Mouse (Mus musculus): ENCODE data around the gene Crcp.

DNA sequence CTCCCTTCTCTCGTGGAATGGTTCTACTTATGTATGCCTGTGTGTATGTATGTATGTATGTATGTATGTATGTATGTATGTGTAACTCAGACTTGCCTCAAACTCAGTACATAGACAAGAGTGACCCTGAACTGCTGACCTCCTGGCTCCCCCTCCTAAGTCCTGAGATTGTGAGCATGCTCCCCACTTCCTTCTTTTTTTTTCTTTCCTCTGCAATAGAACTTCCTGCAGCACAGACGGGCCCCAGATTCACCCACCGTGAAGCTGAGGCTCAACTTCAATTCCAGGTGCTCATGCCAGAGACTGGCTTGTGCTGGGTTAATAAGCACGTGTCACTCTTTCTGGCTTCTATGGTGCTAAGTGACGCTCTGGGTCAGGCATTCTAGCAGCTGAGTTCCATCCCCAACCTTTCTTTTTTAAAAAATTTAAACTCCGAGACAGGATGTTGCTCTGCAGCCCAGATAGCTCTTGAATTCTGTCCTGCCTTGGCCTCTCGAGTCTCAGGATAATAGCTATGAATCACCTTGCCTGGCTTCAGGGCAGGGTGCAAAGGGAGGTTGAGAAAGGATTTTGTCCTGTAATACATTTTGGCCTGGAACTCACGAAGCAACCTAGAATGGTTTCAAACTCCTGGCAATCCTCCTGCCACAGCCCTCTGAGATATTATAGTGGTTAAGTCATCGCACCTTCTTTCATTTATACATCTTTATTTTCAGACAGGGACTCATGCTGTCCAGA is 49.2 kb downstream of the Crcp start:
- no peak for TF ChIP-seq TAL1 (IDR thresholded peaks at IDR 0.05; ENCODE audit: low read length)
- TF ChIP-seq GATA1 (IDR thresholded peaks at IDR 0.05; ENCODE audit: low read length) = no peak
